Mouse (Mus musculus) lung, postnatal 0 days (tissue): ENCODE measurements around the gene Pfdn6.

ENCODE experiments used
- CTCF ChIP-seq: IDR thresholded peaks from 2 replicates; pipeline ENCODE4 v1.5.1; 2016; ENCODE audit warnings: antibody characterized with exemption, mild to moderate bottlenecking
- EP300 ChIP-seq: IDR thresholded peaks from 2 replicates; pipeline ENCODE4 v1.6.1; 2016; ENCODE audit warnings: antibody characterized with exemption, mild to moderate bottlenecking, control low read depth

DNA sequence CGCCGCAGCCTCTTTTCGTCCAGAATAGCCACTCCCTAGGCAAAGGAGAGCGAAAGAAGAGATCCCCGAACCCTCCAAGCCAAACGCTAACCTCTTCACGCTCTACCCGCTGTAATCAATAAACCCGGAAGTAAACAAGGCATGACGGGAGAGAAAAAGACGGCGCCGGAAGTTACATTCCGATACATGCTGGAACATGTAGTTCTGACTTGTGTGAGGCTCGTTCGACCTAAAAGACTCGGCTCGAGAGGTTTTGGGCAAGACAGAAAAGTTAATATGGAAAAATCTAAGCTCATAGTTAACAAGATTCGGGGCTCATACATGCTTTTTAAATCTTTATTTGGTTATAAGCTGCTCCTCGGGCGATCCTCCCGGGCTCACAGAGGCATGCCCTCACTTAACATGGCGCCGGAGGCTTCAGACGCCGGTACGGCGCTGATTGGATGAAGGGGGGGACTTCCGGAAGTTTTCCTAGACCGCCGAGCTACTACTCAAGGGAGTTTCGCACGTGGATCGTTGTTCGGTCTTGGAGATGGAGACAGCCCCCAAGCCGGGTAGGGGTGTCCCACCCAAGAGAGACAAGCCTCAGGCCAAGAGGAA is at the start of gene Pfdn6, which contains the start of gene Wdr46:
- TF ChIP-seq EP300 (peak; percentile 69), CTCF (no peak)
